Mouse (Mus musculus): ENCODE results near the gene Actr1a. TPM values are rescaled to one million over a fixed set of nuclear protein-coding genes. Genes with fewer than 3 reads are reported as not detected.

Actr1a gene
- 100 to 1,000 TPM; 103 to 132 (median 122) TPM for total RNA-seq (2022)

DNA sequence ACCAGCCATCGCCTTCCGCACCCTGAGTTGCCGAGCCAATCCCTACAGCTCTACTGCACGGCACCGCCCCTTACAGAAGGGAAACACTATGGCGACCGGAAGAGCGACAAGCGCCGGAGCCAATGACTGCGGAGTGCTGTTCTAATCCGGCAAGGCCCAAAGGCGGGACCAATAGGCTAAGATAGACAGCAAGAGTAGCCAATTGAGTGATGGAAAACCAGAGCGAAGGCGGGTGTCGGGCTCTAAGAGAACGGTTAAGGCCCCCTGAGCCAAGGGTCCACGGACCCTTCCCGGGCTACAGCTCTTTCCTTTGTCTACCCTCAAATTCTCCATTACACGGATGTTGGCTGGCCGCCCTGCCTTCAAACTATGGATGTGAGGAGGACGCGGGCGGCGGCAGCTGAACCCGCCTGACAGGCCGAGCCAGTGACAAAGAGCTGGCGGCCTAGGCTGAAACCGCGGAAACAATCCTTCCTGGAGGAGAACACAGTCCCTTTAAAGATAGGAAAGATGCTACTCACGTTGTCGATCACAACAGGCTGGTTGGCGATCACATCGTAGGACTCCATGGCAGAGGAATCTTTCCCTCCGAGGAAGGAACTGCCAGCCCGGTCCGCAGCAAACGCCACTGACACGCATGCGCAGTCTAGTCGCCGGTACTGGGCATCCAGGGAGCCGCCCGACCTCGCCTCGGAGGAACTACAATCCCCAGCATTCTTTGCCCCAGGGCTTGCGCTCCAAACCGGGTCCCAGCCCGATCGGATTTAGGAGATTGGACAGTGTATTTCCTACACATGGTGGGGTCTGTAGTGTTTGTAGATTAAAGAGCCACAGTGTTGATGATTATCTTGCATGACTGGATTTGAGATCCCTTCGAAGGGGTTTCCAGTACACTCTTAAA, at the start of gene Actr1a:
TSS of gene Actr1a (minus strand) at position 640 of the 901 bp plus-strand sequence.
- DNase-seq, result peak; percentile 95

GRCm38 (mm10) chr19:46444209-46444608, 48.7 kb upstream of the Actr1a start:
- DNase-seq, result peak; percentile 66

DNA sequence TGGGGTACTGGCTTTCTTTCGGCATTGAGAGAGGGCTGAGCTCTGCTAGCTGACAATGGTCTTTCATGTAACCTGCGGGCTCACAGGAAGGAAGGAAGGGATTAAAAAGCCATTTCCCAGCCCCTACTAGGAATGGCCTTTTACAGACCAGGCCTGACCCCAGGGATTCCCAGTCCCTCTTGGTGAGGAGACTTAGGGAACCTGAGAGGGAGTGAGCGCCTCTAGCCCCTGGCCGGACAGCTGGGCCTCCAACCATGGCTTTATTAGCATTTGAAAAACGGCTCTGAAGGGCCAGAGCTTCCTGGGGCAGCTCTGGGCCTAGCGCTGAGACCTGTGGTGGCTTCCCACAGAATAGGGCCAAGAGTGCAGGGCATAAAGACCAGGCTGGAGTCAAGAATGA, 48.0 kb upstream of the Actr1a start:
- DNase-seq, result no peak

- DNase-seq, result no peak
These were observed 39.9 kb upstream of the Actr1a start for GRCm38 (mm10) chr19:46435492-46435891.

GRCm38 (mm10) chr19:46434591-46434990, 39.0 kb upstream of the Actr1a start:
- DNase-seq, result no peak

- no peak for DNase-seq
These were observed 38.6 kb upstream of the Actr1a start for GRCm38 (mm10) chr19:46434148-46434547.

DNA sequence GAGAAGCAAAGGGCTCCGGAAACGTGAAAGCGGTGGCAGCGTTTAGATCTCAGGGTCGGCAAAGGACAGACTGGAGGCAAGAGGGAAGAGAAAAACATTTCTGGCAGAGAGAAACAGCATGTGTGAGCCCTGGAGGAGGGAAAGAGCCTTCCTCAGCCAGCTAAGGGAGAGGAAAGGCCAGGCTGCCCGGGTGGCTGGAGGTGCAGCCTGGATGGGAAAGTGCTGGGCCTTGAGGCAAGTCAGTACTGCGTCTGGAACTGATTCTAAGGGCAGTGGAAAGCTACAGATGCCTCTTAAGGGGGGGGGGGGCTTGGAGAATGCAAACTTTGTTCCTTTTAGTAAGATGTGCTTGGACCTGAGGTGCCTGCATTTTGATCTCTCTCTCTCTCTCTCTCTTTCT, 38.2 kb upstream of the Actr1a start:
- DNase-seq, result no peak

- no peak for DNase-seq
These were observed 33.7 kb upstream of the Actr1a start for GRCm38 (mm10) chr19:46429250-46429649.

DNA sequence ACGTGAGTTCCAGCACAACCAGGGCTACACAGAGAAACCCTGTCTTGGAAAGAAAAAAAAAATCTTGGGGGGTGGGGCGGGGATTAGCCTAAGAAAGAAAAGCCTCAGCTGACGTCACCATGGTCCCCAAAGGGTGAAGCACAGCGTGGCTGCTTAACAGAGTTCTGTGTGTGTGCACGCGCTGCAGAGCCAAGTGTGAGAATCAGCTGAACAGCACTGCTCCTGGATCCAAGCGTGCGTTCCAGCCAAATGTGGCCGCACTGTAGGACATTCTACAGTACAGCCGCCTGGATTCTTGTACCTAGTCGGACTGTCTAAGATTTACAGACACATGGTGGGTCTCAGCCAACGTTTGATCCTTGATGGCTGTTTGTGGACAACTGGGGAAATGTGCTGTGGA, 30.9 kb upstream of the Actr1a start:
- DNase-seq, result no peak

DNA sequence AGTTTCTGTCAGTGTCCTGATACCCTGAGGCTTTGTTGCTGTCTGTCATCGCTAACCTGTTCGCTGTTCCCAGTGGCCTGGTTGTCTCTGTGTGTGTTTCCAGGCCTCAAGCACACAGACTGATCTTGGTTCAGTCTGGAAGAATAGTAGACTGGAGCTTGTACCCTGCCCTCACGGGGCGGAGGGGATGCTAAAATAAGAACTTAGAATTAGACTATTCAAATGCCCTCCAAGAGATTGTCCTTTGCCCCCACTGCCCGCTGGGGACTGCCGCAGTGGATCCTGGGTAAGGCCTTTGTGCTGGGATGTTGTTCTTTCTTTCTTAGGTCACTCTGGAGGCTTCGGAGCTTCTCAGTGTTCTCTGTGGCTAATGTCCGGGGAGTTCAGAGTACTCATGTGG, 29.7 kb upstream of the Actr1a start:
- DNase-seq, result no peak

GRCm38 (mm10) chr19:46422384-46423338, 27.1 kb upstream of the Actr1a start:
- no peak for DNase-seq

GRCm38 (mm10) chr19:46420410-46420809, 24.9 kb upstream of the Actr1a start:
- DNase-seq, result no peak

DNA sequence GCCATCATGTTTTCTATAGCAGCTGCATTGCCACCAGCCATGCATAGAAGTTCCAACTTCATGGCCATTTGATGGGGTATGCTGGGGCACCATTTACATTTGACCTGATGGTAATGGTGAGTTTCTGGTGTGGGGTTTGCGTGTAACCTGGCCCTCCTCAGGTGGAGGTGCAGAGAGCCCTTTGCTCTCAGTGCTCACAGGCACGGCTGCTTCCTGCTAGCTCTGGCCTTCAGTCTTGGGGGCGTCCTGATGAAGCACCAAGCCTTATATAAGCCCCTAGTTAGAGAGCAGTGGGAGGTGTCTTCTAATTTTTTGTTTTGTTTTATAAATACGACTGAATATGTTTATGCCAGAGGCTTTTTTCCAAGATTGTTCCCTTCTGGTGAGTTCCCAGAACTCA, 22.5 kb upstream of the Actr1a start:
- no peak for DNase-seq

DNA sequence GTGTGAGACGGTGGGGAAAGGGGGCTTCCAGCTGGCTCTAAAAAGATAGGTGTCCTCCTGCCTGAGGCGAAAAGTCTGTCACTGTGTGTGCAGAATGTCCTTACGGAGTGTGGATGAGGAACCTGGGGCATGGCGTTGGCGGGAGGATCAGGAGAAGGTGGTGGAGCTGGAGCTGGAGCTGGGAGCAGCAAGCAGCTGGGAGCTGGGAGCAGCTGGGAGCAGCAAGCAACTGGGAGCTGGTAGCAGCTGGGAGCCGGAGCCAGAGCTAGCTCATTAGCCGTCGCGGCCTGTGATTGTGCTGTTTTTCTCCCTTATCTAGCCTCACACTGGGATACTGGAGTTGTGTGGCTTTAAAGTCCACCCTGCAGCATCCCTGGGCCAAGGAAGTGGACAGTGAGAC, 20.7 kb upstream of the Actr1a start:
- no peak for DNase-seq

- no peak for DNase-seq
These were observed 18.9 kb upstream of the Actr1a start for GRCm38 (mm10) chr19:46414486-46414885.

GRCm38 (mm10) chr19:46413969-46414368, 18.4 kb upstream of the Actr1a start:
- DNase-seq, result no peak

GRCm38 (mm10) chr19:46412056-46412805, 16.7 kb upstream of the Actr1a start:
- no peak for DNase-seq

- DNase-seq, result no peak
These were observed 14.0 kb upstream of the Actr1a start for GRCm38 (mm10) chr19:46409506-46409905.

- DNase-seq, result no peak
These were observed 11.2 kb upstream of the Actr1a start for GRCm38 (mm10) chr19:46406592-46407386.

- no peak for DNase-seq
These were observed 8.5 kb upstream of the Actr1a start for GRCm38 (mm10) chr19:46404030-46404429.

- DNase-seq, result no peak
These were observed 5.0 kb upstream of the Actr1a start for GRCm38 (mm10) chr19:46400558-46400957.

- no peak for DNase-seq
These were observed 4.3 kb upstream of the Actr1a start for GRCm38 (mm10) chr19:46399886-46400285.
